Mouse (Mus musculus): ENCODE measurements around the gene Olfr1143. TPM values are rescaled to one million over a fixed set of nuclear protein-coding genes. Genes with fewer than 3 reads are reported as not detected.

Gene Olfr1143
- polyA plus RNA-seq (2015; fragmentation: Nextera tagmentation; extraction: Ambion mirVana): not detected in 2 replicates

DNA sequence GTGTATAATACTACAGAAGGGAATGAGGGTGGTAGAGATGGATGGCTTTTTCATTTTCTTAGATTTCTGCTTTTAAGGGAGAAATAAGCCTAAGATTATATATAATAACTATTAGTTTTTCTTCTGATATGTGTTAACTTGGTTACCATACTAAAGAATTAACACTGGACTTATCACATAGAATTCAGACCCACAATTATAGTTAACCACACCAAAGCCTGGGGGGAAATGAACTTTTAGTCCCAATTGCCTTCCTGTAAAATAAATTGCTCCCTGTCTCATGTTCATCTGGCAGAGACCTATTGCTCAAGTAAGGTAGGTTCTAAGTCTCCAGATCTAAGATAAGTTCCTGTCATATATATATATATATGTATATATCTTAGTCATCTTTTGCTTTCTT is at the start of gene Olfr1143:
Gene Olfr1143 (plus strand): TSS at position 301 of the 400 bp plus-strand sequence.
- Histone ChIP-seq H3K4me3 (replicated peaks) (no peak within 1 kb of the TSS), H3K9me3 (no peaks in the 10 kb centered on the region), H3K36me3 (no peaks in the 10 kb centered on the region), H3K9ac (replicated peaks) (no peak within 1 kb of the TSS), H3K27me3 (no peaks in the 10 kb centered on the region), H3K27ac (no peak within 1 kb of the TSS), H3K4me1 (replicated peaks) (no peaks in the 10 kb centered on the region), H3K4me2 (replicated peaks) (no peak within 1 kb of the TSS)
- no peak for ATAC-seq

DNA sequence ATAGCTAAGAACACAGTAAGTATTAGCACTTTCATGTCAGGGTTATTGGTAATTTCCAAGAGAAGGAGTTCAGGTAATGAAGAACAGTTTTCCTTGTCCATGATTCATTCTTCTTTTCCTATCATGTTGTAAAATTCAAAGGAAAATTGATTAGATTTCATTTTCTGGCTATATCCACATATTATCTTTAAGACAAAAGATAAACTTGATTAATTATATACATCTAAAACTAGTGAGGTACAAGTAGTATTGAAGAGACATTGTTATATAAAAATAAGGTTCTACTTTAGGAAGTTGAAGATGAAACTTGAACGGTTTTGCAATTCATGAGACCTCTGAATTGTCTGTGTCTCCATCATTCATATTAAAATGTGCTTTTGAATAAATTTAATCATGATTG is 46.5 kb upstream of the Olfr1143 start, which contains the start of gene Olfr1141:
Gene Olfr1141 (minus strand): TSS at position 101 of the 400 bp plus-strand sequence.
- H3K4me3 ChIP-seq (replicated peaks): no peak within 1 kb of the TSS
- H3K4me1 ChIP-seq (replicated peaks): no peaks in the 10 kb centered on the region
- no peak for ATAC-seq
- H3K27me3 ChIP-seq: no peaks in the 10 kb centered on the region
- H3K9ac ChIP-seq (replicated peaks): no peak within 1 kb of the TSS
- no peak within 1 kb of the TSS for H3K4me2 ChIP-seq (replicated peaks)
- H3K36me3 ChIP-seq: no peaks in the 10 kb centered on the region
- H3K27ac ChIP-seq: no peak within 1 kb of the TSS
- H3K9me3 ChIP-seq: peaks cover 2% of the 10 kb centered on the region; the same call in 1 of the 2 replicates
- 86% methylated on average over 1 of the region's 1 CpGs for WGBS

DNA sequence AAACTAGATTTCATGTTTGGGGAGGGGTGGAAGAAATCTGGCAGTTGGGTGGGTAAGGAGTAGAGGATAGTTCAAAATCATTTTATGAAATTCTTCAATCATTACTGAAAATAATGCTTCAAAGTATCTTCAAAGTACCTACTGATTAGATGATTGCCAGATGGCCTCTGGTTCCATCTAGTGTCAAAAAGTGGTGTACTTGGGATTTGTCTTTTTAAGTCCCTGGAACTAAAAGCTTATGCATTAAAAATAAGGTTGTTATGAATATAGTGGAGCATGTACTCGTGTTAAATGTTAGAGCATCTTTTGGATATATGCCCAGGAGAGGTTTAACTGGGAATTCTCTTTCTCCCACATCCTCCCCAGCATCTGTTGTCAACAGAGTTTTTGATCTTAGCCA is 24.2 kb upstream of the Olfr1143 start:
- Histone ChIP-seq H3K27me3 (no peaks in the 10 kb centered on the region), H3K4me1 (replicated peaks) (no peaks in the 10 kb centered on the region), H3K9me3 (no peaks in the 10 kb centered on the region), H3K4me3 (replicated peaks) (no peak overlapping the region), H3K9ac (replicated peaks) (no peak overlapping the region), H3K27ac (no peak overlapping the region), H3K36me3 (no peaks in the 10 kb centered on the region), H3K4me2 (replicated peaks) (no peak overlapping the region)
- 57% methylated on average over 1 of the region's 1 CpGs for WGBS
- no peak for ATAC-seq

DNA sequence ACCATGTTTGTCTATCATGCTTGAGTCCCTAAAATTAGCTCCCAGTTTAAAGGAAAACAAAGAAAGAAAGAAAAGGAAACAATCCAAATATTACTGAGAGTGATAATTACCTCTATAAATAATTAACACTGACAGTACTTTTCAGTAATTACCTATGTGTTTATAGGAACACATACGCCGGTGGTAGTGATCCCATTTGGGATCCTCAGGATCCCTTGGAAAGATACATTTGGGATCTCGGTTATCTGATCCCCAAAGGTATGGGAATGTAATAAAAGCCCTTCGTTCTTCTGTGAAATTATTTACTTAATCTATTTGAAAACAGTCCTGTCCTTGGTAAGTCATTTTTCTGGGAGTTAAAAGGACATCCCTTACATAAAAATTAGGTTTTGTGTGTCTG is 21.2 kb upstream of the Olfr1143 start, which contains the start of gene Olfr152:
Gene Olfr152 (plus strand): TSS at position 301 of the 400 bp plus-strand sequence.
- no peak within 1 kb of the TSS for H3K4me3 ChIP-seq (replicated peaks)
- H3K9ac ChIP-seq (replicated peaks): no peak within 1 kb of the TSS
- H3K36me3 ChIP-seq: no peaks in the 10 kb centered on the region
- ATAC-seq: no peak
- H3K27ac ChIP-seq: no peak within 1 kb of the TSS
- H3K9me3 ChIP-seq: no peaks in the 10 kb centered on the region
- WGBS: 77% methylated on average over 4 of the region's 4 CpGs
- H3K27me3 ChIP-seq: no peaks in the 10 kb centered on the region
- H3K4me2 ChIP-seq (replicated peaks): no peak within 1 kb of the TSS
- no peaks in the 10 kb centered on the region for H3K4me1 ChIP-seq (replicated peaks)

DNA sequence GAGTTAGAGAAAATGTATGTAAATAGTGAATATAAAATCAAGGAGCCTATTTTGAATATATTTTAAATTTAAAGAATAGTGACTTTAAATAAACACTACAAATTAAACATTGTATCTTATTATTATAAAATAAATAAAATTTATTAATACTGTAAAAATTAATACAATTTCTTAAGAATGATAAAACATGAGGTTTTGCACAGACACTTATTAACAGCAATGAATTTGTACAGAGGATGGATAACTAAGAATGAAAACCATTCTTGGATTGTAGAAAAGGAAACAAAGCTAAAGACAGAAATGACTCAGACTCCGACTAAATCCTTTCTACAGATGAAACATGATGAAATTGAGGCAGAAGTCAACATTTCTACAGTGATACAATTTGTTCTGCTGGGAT is 9.1 kb downstream of the Olfr1143 start, which contains the start of gene Olfr1145:
Gene Olfr1145 (plus strand): TSS at position 301 of the 400 bp plus-strand sequence.
- WGBS: 81% methylated on average over 1 of the region's 1 CpGs
- H3K9me3 ChIP-seq: no peaks in the 10 kb centered on the region
- no peaks in the 10 kb centered on the region for H3K36me3 ChIP-seq
- H3K4me1 ChIP-seq (replicated peaks): no peaks in the 10 kb centered on the region
- no peak within 1 kb of the TSS for H3K27ac ChIP-seq
- H3K4me3 ChIP-seq (replicated peaks): no peak within 1 kb of the TSS
- no peak within 1 kb of the TSS for H3K4me2 ChIP-seq (replicated peaks)
- no peak for ATAC-seq
- H3K27me3 ChIP-seq: no peaks in the 10 kb centered on the region
- no peak within 1 kb of the TSS for H3K9ac ChIP-seq (replicated peaks)

DNA sequence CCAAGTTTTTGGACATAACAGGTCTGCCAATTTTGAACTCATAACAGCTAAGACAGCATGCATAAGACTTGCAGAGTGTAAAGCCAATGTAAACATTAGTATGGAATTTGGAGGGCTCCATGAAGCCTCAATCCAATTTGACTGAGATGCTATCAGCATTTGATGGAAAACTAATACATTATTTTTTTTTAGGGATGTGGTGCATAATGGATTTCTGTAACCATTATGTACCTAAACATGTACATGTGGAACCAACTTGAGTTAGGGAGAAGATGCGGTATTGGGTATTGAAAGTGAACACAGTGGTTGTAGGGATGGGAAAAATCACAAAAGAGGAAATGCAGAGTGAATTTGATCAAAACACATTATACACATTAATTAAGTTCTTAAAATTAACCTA is 29.8 kb downstream of the Olfr1143 start, which contains the start of gene Olfr1148:
Gene Olfr1148 (plus strand): TSS at position 301 of the 400 bp plus-strand sequence.
- no peaks in the 10 kb centered on the region for H3K27me3 ChIP-seq
- H3K4me1 ChIP-seq (replicated peaks): no peaks in the 10 kb centered on the region
- WGBS: 83% methylated on average over 1 of the region's 1 CpGs
- ATAC-seq: no peak
- H3K9ac ChIP-seq (replicated peaks): no peak within 1 kb of the TSS
- no peak within 1 kb of the TSS for H3K27ac ChIP-seq
- no peak within 1 kb of the TSS for H3K4me2 ChIP-seq (replicated peaks)
- no peaks in the 10 kb centered on the region for H3K9me3 ChIP-seq
- no peaks in the 10 kb centered on the region for H3K36me3 ChIP-seq
- H3K4me3 ChIP-seq (replicated peaks): no peak within 1 kb of the TSS

DNA sequence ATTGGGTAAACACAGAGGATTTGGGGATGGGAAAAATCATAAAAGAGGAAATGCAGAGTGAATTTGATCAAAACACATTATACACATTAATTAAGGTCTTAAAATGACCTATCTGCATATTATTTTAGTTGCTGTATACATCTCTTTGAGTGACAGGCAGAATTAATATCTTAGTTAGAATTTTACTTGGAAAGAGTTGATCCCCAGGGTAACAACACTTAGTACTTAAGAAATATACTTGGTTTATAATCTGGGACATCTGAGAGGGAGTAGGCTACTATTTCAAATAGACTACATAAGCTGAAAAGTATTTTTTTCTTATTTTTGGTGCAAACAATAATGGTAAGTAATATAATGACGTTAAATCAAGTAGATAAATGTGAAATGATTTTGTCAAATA is 43.3 kb downstream of the Olfr1143 start, which contains the start of gene Olfr1150-ps1:
Gene Olfr1150-ps1 (plus strand): TSS at position 301 of the 400 bp plus-strand sequence.
- H3K4me1 ChIP-seq (replicated peaks): no peaks in the 10 kb centered on the region
- no peak within 1 kb of the TSS for H3K4me2 ChIP-seq (replicated peaks)
- H3K4me3 ChIP-seq (replicated peaks): no peak within 1 kb of the TSS
- no peak within 1 kb of the TSS for H3K27ac ChIP-seq
- no peaks in the 10 kb centered on the region for H3K9me3 ChIP-seq
- no peak for ATAC-seq
- H3K9ac ChIP-seq (replicated peaks): no peak within 1 kb of the TSS
- H3K36me3 ChIP-seq: no peaks in the 10 kb centered on the region
- H3K27me3 ChIP-seq: no peaks in the 10 kb centered on the region
- WGBS: 86% methylated on average over 1 of the region's 1 CpGs

Other genes with a start within 250 kb of the Olfr1143 start
- not detected in 2 replicates for gene Olfr1129, start 226.7 kb upstream of the Olfr1143 start, polyA plus RNA-seq (2015; fragmentation: Nextera tagmentation; extraction: Ambion mirVana)
- gene Olfr1130, start 194.4 kb upstream of the Olfr1143 start, polyA plus RNA-seq (2015; fragmentation: Nextera tagmentation; extraction: Ambion mirVana): not detected in 2 replicates
- not detected in 2 replicates for gene Olfr1131, start 173.5 kb upstream of the Olfr1143 start, polyA plus RNA-seq (2015; fragmentation: Nextera tagmentation; extraction: Ambion mirVana)
- not detected in 2 replicates for gene Olfr1132, start 163.1 kb upstream of the Olfr1143 start, polyA plus RNA-seq (2015; fragmentation: Nextera tagmentation; extraction: Ambion mirVana)
- not detected in 2 replicates for gene Olfr1133, start 153.2 kb upstream of the Olfr1143 start, polyA plus RNA-seq (2015; fragmentation: Nextera tagmentation; extraction: Ambion mirVana)
- gene Olfr1134, start 142.1 kb upstream of the Olfr1143 start, polyA plus RNA-seq (2015; fragmentation: Nextera tagmentation; extraction: Ambion mirVana): not detected in 2 replicates
- gene Olfr1135, start 126.9 kb upstream of the Olfr1143 start, polyA plus RNA-seq (2015; fragmentation: Nextera tagmentation; extraction: Ambion mirVana): not detected in 2 replicates
- not detected in 2 replicates for gene Olfr1136, start 106.6 kb upstream of the Olfr1143 start, polyA plus RNA-seq (2015; fragmentation: Nextera tagmentation; extraction: Ambion mirVana)
- not detected in 2 replicates for gene Olfr1137, start 87.4 kb upstream of the Olfr1143 start, polyA plus RNA-seq (2015; fragmentation: Nextera tagmentation; extraction: Ambion mirVana)
- not detected in 2 replicates for gene Olfr1138, start 60.6 kb upstream of the Olfr1143 start, polyA plus RNA-seq (2015; fragmentation: Nextera tagmentation; extraction: Ambion mirVana)
- not detected in 2 replicates for gene Olfr1140, start 56.8 kb upstream of the Olfr1143 start, polyA plus RNA-seq (2015; fragmentation: Nextera tagmentation; extraction: Ambion mirVana)
- not detected in 2 replicates for gene Olfr1141, start 46.6 kb upstream of the Olfr1143 start, polyA plus RNA-seq (2015; fragmentation: Nextera tagmentation; extraction: Ambion mirVana)
- gene Olfr152, start 21.1 kb upstream of the Olfr1143 start, polyA plus RNA-seq (2015; fragmentation: Nextera tagmentation; extraction: Ambion mirVana): not detected in 2 replicates
- gene Olfr1145, start 9.2 kb downstream of the Olfr1143 start, polyA plus RNA-seq (2015; fragmentation: Nextera tagmentation; extraction: Ambion mirVana): not detected in 2 replicates
- not detected in 2 replicates for gene Olfr1148, start 29.9 kb downstream of the Olfr1143 start, polyA plus RNA-seq (2015; fragmentation: Nextera tagmentation; extraction: Ambion mirVana)
- gene Olfr1150-ps1, start 43.4 kb downstream of the Olfr1143 start, polyA plus RNA-seq (2015; fragmentation: Nextera tagmentation; extraction: Ambion mirVana): not detected in 2 replicates
- not detected in 2 replicates for gene Olfr1151, start 55.3 kb downstream of the Olfr1143 start, polyA plus RNA-seq (2015; fragmentation: Nextera tagmentation; extraction: Ambion mirVana)
- not detected in 2 replicates for gene Olfr1152, start 65.9 kb downstream of the Olfr1143 start, polyA plus RNA-seq (2015; fragmentation: Nextera tagmentation; extraction: Ambion mirVana)
- not detected in 2 replicates for gene Olfr1153, start 94.4 kb downstream of the Olfr1143 start, polyA plus RNA-seq (2015; fragmentation: Nextera tagmentation; extraction: Ambion mirVana)
- gene Olfr1154, start 104.6 kb downstream of the Olfr1143 start, polyA plus RNA-seq (2015; fragmentation: Nextera tagmentation; extraction: Ambion mirVana): not detected in 2 replicates
- not detected in 2 replicates for gene Olfr1155, start 144.5 kb downstream of the Olfr1143 start, polyA plus RNA-seq (2015; fragmentation: Nextera tagmentation; extraction: Ambion mirVana)
- not detected in 2 replicates for gene Olfr1156, start 152.5 kb downstream of the Olfr1143 start, polyA plus RNA-seq (2015; fragmentation: Nextera tagmentation; extraction: Ambion mirVana)
- not detected in 2 replicates for gene Olfr1157, start 167.7 kb downstream of the Olfr1143 start, polyA plus RNA-seq (2015; fragmentation: Nextera tagmentation; extraction: Ambion mirVana)
- not detected in 2 replicates for gene Olfr74, start 174.1 kb downstream of the Olfr1143 start, polyA plus RNA-seq (2015; fragmentation: Nextera tagmentation; extraction: Ambion mirVana)
- not detected in 2 replicates for gene Olfr1158, start 189.5 kb downstream of the Olfr1143 start, polyA plus RNA-seq (2015; fragmentation: Nextera tagmentation; extraction: Ambion mirVana)
- gene Olfr1160, start 207.7 kb downstream of the Olfr1143 start, polyA plus RNA-seq (2015; fragmentation: Nextera tagmentation; extraction: Ambion mirVana): not detected in 2 replicates
- gene Olfr1161, start 222.2 kb downstream of the Olfr1143 start, polyA plus RNA-seq (2015; fragmentation: Nextera tagmentation; extraction: Ambion mirVana): not detected in 2 replicates
- not detected in 2 replicates for gene Olfr73, start 237.1 kb downstream of the Olfr1143 start, polyA plus RNA-seq (2015; fragmentation: Nextera tagmentation; extraction: Ambion mirVana)